Mouse (Mus musculus): Measurements from ENCODE around the gene 1700066M21Rik. TPM values are rescaled to one million over a fixed set of nuclear protein-coding genes. Genes with fewer than 3 reads are reported as not detected.

Gene 1700066M21Rik
- polyA plus RNA-seq, 1 experiment from 2014 or later: 6.8 TPM

- 60% methylated on average over 2 of the region's 2 CpGs for WGBS (ENCODE audit: insufficient replicate concordance)
- H3K4me2 ChIP-seq (ENCODE audit: low read depth, low read length): no peak overlapping the region
Observed at GRCm38 (mm10) chr1:57408994-57409393, 31.6 kb downstream of the 1700066M21Rik start.

GRCm38 (mm10) chr1:57413397-57413796 is 36.0 kb downstream of the 1700066M21Rik start:
- H3K27ac ChIP-seq (ENCODE audit: low read length): no peak overlapping the region
- H3K27me3 ChIP-seq (ENCODE audit: control insufficient read depth, insufficient read depth, low read depth, low read length): no peaks in the 10 kb centered on the region
- H3K9me3 ChIP-seq (replicated peaks; ENCODE audit: control insufficient read depth, low read length): no peaks in the 10 kb centered on the region
- no peak overlapping the region for H3K4me3 ChIP-seq (ENCODE audit: low read depth, low read length)
- H3K4me1 ChIP-seq (ENCODE audit: control insufficient read depth, low read depth, low read length): peaks cover 1% of the 10 kb centered on the region; the same call in 1 of the 2 replicates
- H3K4me2 ChIP-seq (ENCODE audit: low read depth, low read length): no peak overlapping the region
- WGBS (ENCODE audit: insufficient replicate concordance): 59% methylated on average over 2 of the region's 2 CpGs
- ATAC-seq (ENCODE audit: low read depth): no peak
- no peak overlapping the region for H3K9ac ChIP-seq (ENCODE audit: low read depth, low read length)
- peaks cover 10% of the 10 kb centered on the region; the same call in 1 of the 2 replicates for H3K36me3 ChIP-seq (ENCODE audit: control insufficient read depth, insufficient read depth)

More at GRCm38 (mm10) chr1:57408994-57409393, 31.6 kb downstream of the 1700066M21Rik start:
- peaks cover 12% of the 10 kb centered on the region for H3K4me1 ChIP-seq (ENCODE audit: control insufficient read depth, low read depth, low read length)
- peaks cover 7% of the 10 kb centered on the region; the same call in 1 of the 2 replicates for H3K36me3 ChIP-seq (ENCODE audit: control insufficient read depth, insufficient read depth)
- H3K4me3 ChIP-seq (ENCODE audit: low read depth, low read length): no peak overlapping the region
- no peak for ATAC-seq (ENCODE audit: low read depth)
- no peaks in the 10 kb centered on the region for H3K9me3 ChIP-seq (replicated peaks; ENCODE audit: control insufficient read depth, low read length)
- no peak overlapping the region for H3K27ac ChIP-seq (ENCODE audit: low read length)
- H3K27me3 ChIP-seq (ENCODE audit: control insufficient read depth, insufficient read depth, low read depth, low read length): no peaks in the 10 kb centered on the region
- H3K9ac ChIP-seq (ENCODE audit: low read depth, low read length): no peak overlapping the region

- no peak for ATAC-seq (ENCODE audit: low read depth)
- no peaks in the 10 kb centered on the region for H3K4me1 ChIP-seq (ENCODE audit: control insufficient read depth, low read depth, low read length)
- H3K27ac ChIP-seq (ENCODE audit: low read length): no peak overlapping the region
- H3K9ac ChIP-seq (ENCODE audit: low read depth, low read length): no peak overlapping the region
- no peaks in the 10 kb centered on the region for H3K36me3 ChIP-seq (ENCODE audit: control insufficient read depth, insufficient read depth)
- no peaks in the 10 kb centered on the region for H3K27me3 ChIP-seq (ENCODE audit: control insufficient read depth, insufficient read depth, low read depth, low read length)
- WGBS (ENCODE audit: insufficient replicate concordance): 6% methylated on average over 1 of the region's 1 CpGs
- no peaks in the 10 kb centered on the region for H3K9me3 ChIP-seq (replicated peaks; ENCODE audit: control insufficient read depth, low read length)
- no peak overlapping the region for H3K4me2 ChIP-seq (ENCODE audit: low read depth, low read length)
- no peak overlapping the region for H3K4me3 ChIP-seq (ENCODE audit: low read depth, low read length)
Observed at GRCm38 (mm10) chr1:57423696-57424095, 46.3 kb downstream of the 1700066M21Rik start.

GRCm38 (mm10) chr1:57428368-57429308 is 51.2 kb downstream of the 1700066M21Rik start:
- Histone ChIP-seq H3K4me3 (ENCODE audit: low read depth, low read length) (no peak overlapping the region), H3K36me3 (ENCODE audit: control insufficient read depth, insufficient read depth) (no peaks in the 10 kb centered on the region), H3K4me1 (ENCODE audit: control insufficient read depth, low read depth, low read length) (no peaks in the 10 kb centered on the region), H3K27me3 (ENCODE audit: control insufficient read depth, insufficient read depth, low read depth, low read length) (no peaks in the 10 kb centered on the region), H3K9me3 (replicated peaks; ENCODE audit: control insufficient read depth, low read length) (no peaks in the 10 kb centered on the region), H3K27ac (ENCODE audit: low read length) (no peak overlapping the region), H3K4me2 (ENCODE audit: low read depth, low read length) (no peak overlapping the region), H3K9ac (ENCODE audit: low read depth, low read length) (no peak overlapping the region)
- WGBS (ENCODE audit: insufficient replicate concordance): 46% methylated on average over 16 of the region's 16 CpGs
- no peak for ATAC-seq (ENCODE audit: low read depth)

- no peaks in the 10 kb centered on the region for H3K27me3 ChIP-seq (ENCODE audit: control insufficient read depth, insufficient read depth, low read depth, low read length)
- H3K9ac ChIP-seq (ENCODE audit: low read depth, low read length): no peak overlapping the region
- no peak overlapping the region for H3K27ac ChIP-seq (ENCODE audit: low read length)
- H3K36me3 ChIP-seq (ENCODE audit: control insufficient read depth, insufficient read depth): no peaks in the 10 kb centered on the region
- H3K4me3 ChIP-seq (ENCODE audit: low read depth, low read length): no peak overlapping the region
- 12% methylated on average over 12 of the region's 12 CpGs for WGBS (ENCODE audit: insufficient replicate concordance)
- H3K4me1 ChIP-seq (ENCODE audit: control insufficient read depth, low read depth, low read length): no peaks in the 10 kb centered on the region
- no peaks in the 10 kb centered on the region for H3K9me3 ChIP-seq (replicated peaks; ENCODE audit: control insufficient read depth, low read length)
- no peak overlapping the region for H3K4me2 ChIP-seq (ENCODE audit: low read depth, low read length)
- ATAC-seq (ENCODE audit: low read depth): no peak
Observed at GRCm38 (mm10) chr1:57429786-57430483, 52.5 kb downstream of the 1700066M21Rik start.

- Histone ChIP-seq H3K4me3 (ENCODE audit: low read depth, low read length) (no peak overlapping the region), H3K27ac (ENCODE audit: low read length) (no peak overlapping the region), H3K4me1 (ENCODE audit: control insufficient read depth, low read depth, low read length) (peaks cover 2% of the 10 kb centered on the region; the same call in 1 of the 2 replicates), H3K36me3 (ENCODE audit: control insufficient read depth, insufficient read depth) (no peaks in the 10 kb centered on the region), H3K4me2 (ENCODE audit: low read depth, low read length) (no peak overlapping the region), H3K9ac (ENCODE audit: low read depth, low read length) (no peak overlapping the region), H3K9me3 (replicated peaks; ENCODE audit: control insufficient read depth, low read length) (no peaks in the 10 kb centered on the region), H3K27me3 (ENCODE audit: control insufficient read depth, insufficient read depth, low read depth, low read length) (no peaks in the 10 kb centered on the region)
- WGBS (ENCODE audit: insufficient replicate concordance): 59% methylated on average over 7 of the region's 7 CpGs
- ATAC-seq (ENCODE audit: low read depth): no peak
Observed at GRCm38 (mm10) chr1:57433141-57433540, 55.7 kb downstream of the 1700066M21Rik start.

Other genes starting within 250 kb of the 1700066M21Rik start
- gene Maip1, start 28.7 kb downstream of the 1700066M21Rik start, polyA plus RNA-seq (2015; fragmentation: Nextera tagmentation; extraction: Ambion mirVana): 7.0 and 7.2 TPM in 2 replicates
- gene Tyw5, start 29.5 kb downstream of the 1700066M21Rik start, polyA plus RNA-seq (2015; fragmentation: Nextera tagmentation; extraction: Ambion mirVana): 10.1 and 11.3 TPM in 2 replicates